Mouse (Mus musculus) spleen, adult 12 weeks (tissue): ENCODE data around the gene Pnpla1.
"Not testable (repeated sequence)": the region's sequence is repeated elsewhere in the genome, so short reads cannot be mapped to it uniquely, and the experiment has no call there.

Experiments used
- DNase-seq: peaks from one replicate; pipeline ENCODE4 v3.0.0; 2022; ENCODE audit warnings: low spot score

Pnpla1 gene

DNA sequence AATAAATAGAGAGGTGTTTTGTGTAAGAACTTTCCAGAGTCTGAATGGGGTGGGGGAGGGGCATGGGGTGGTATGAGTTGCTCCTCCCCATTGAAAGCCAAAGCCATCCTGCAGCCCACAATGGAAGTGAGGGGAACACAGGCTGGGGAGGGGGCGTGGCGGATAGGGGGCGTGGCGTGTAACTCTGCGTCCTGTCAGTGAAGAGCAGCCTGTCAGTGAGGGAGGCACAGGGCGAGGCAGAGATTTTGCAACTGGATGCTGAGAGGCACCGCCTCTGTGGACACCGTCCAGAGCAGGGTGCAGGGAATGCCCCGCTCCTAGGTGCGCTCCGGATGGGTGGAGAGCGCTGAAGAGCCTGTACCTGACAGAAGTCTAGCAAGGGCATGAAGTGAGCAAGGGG is at the start of gene Pnpla1:
Pnpla1 (plus strand) TSS at position 207 of the 400 bp plus-strand sequence.
- no peak for DNase-seq

DNA sequence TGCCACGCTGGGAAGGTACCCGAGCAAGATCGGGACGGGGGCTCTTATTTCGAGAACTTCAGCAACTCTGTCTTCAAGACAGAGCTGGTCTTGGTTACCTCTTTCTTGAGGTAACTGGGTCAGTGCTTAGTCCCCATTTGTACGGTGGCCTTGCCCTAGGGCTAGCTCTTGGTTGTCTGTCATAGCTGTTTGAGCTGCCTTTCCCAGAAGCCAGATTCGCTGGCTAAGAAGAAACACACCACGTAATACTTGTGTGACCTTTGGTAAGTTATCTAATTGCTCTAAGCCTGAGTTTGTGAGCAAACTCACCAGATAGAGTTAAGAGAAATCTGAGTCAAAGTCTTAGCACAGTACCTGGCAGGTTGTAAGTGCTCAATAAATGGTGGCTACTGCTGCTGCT is 49.5 kb upstream of the Pnpla1 start:
- DNase-seq = no peak

DNA sequence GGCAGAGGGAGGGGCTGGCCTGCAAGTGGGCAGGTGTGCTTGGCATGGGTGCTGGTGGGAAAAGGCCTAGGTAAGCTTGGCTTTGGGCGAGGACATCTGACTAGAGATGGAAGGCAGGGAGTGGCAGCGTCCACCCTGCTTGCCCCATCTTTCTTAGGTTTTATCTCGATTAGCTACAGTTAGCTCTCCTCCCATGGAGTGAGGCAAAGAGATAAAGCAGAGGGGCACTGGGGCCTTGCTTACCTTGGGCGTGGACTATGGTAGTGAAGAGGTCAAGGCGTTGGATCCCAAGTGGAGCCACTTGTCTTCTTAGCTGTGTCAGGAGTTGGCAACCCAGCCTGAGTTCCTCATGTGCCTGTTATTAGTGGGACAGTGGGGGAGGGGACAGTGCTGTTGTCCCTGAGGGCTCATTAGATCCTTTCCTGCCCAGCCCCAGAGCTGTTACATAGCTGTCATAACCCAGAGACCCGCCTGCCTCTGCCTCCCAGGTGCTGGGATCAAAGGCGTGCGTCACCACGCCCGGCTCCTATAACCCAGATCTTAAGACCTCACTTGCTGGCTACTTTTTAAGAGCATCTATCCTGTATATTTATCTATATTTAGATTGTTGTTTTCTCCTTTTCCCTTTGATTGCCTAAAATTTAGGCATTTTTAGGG is 48.9 kb upstream of the Pnpla1 start:
- DNase-seq = no peak

DNA sequence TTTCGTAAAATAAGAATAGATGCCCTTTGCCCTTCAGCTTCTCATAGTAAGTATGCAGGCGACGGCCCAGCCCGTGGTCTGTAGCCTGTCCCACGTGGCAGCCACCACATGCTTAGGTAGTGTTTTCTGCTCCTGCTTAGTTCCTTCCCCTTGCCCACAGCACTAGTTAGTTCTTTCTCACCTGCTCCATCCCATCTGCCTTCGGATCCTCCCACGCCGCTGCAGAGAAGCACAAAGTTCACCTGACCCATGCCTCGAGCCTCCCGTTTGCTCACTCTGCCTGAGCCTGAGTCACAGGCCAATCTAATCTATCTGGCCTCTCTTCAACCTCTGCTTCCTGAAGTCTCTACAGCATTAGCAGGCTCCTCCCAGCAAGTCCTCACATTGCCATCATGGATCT is 45.9 kb upstream of the Pnpla1 start:
- no peak for DNase-seq

DNA sequence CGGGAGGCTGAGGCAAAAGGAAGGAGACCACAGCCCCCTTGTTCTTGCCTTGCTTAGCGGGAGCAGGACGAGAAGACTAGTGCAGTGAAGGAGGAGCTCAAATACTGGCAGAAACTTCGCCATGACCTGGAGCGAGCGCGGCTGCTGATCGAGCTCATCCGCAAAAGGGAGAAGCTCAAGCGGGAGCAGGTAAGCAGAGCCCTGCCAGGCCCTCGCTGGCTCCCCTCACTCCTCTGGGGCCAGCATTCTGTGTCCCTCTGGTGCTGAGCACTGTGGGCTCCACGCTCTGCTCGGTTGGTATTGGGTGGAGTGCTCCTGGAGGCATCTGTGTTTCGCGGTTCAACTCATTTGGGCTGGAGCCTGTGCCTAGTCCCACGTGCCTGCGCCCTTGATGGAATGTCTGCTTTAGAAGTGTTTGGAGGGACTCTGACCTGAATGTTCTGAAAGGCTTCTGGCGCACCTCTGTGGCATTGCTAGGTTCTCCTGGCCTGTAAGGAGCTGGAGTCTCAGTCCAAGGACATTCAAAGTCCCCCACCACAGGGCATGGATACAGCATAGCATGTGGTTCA is 43.6 kb upstream of the Pnpla1 start:
- DNase-seq = no peak

DNA sequence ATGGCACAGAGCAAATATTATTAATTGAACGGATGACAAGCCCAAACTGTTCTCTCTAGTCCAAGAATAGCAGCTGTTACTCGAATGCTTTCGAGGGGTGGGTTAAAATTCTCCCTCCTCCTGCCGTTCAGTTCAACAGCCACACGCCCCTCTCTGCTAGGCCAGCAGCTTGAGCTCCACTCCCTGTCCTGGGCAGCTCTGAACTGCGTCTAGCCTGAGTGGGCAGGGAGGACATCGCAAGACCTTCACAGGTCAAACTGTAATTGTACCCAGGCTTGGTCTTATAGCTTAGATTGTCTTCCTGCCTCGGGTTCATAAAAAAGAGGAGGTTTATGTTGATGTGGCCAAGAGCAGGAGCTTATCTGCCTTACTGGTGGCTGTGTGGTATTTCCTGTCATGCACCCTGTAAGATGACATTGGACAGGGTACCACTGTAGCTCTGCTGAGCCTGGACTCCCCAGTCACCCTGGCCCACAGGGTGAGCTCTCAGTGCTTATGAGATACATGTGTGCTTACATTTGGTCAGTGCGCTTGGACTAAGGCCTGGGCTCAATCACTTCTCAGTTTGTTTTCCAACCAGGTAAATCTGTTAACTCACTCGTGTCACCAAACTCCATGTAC is 42.7 kb upstream of the Pnpla1 start:
- DNase-seq = no peak

DNA sequence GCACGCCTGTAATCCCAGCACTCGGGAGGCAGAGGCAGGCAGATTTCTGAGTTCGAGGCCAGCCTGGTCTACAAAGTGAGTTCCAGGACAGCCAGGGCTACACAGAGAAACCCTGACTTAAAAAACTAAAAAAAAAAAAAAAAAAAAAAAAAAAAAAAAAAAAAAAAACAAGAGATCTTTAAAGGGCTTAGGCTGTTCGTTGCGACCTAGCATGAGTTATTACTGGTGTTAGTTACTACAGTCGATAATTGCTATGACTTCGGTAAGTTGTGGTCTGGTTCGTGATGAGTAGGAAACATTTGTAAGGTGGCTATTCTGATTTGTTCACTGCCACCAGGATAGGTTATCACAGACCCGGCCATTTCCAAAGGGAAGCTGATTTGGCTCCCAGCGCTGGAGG is 41.9 kb upstream of the Pnpla1 start:
- DNase-seq = not testable (repeated sequence)

DNA sequence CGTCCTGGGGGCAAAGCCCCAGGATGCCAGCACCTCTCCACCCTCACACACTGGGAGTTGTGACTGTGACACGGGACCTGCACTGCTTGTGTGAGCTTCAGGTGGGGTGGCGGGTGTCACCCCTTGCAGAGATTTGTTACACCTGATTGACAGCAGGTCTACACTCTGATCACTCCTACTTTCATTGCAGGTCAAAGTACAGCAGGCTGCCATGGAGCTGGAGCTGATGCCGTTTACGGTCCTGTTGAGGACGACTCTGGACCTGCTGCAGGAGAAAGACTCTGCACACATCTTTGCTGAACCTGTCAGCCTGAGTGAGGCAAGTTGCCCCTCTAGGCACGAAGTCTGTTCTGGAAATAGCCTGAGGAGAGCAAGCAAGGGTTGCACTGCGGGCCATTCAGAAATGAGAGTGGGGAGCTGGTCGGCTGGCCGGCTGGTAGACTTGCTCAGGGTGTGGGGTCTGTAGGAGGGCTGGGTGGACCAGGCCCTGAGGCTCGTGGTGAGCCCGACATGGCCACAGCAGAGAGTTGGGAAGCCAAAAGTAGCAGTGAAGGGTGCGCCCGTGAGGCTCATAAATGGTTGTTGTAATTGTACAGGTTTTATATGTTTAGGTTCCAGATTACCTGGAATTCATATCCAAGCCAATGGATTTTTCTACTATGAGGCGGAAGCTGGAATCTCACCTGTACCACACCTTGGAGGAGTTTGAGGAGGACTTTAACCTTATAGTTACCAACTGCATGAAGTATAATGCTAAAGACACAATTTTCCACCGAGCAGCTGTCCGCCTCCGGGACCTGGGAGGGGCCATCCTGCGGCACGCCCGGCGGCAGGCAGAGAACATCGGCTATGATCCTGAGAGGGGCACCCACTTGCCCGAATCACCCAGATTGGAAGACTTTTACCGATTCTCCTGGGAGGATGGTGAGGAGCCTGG is 41.1 kb upstream of the Pnpla1 start:
- no peak for DNase-seq

DNA sequence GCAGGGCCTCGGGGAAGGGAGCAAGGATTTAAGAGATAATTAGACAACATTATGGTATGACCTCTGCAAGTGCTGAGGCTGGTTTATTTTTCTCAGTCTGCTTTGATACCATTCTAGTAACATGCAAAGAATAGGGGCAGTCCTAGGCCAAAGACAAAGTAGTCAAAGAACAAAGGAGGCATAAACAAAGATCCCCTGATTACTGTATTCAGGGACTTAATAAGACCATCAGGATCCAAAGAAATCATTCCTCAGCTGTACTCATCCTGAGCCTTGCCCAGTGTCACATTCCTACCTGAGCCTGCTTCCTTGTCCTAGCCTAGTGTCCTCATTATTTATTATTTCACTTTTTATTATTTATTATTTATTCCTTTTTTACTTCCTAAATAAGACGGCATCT is 38.0 kb upstream of the Pnpla1 start:
- DNase-seq = no peak

DNA sequence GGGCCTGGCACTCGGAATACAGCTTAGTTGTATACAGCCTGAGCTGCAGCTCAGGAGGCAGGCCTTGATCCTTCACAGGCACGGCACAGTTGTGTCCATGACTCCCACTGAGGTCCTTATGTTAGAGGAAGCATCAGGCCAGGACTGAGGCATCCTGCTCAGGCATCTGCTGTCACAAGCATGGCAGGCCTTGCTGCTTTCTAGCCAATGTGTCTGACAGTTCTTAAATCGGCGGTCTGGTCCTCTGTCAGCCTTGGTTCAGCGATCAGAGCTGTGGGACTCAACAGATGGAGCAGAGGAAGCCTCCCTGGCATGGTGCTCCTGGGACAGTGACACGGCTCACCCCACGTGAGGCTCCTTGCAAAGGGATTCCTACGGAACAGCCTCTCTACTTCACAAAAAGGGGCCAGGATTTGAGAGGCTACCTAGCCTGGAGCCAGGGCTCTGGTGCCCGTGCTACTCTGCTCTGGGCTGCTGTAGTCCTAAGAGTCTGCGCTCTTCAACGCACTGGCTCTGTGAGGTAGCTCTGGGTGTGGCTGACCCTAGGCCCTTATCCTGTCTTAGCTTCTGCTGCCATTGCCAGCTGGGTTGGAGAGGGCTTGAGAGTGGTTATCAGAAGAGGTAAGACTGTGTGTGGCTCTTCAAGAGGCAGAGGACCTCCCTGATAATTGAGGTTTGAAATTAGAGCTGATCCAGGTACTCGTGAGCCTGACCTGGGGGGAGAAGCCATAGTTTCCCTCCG is 35.0 kb upstream of the Pnpla1 start:
- DNase-seq = peak; percentile 64

DNA sequence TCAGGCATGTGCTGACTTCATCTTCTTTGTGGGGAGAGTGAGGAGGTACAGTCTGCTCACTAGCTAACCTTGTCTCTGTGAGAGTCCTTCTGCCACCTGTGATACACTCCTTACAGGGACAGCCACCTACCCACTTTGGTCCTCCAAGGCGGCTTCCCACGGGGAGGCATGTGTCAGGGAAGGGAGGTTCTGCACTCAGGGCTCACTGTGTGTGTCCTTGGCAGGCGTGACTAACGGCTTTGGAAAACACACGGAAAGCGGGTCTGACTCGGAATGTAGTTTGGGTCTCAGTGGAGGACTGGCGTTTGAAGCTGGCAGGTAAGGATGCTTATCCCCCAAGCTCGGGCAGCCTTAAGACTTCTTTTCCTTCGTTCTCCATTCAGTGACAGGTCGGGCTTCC is 34.5 kb upstream of the Pnpla1 start:
- no peak for DNase-seq

DNA sequence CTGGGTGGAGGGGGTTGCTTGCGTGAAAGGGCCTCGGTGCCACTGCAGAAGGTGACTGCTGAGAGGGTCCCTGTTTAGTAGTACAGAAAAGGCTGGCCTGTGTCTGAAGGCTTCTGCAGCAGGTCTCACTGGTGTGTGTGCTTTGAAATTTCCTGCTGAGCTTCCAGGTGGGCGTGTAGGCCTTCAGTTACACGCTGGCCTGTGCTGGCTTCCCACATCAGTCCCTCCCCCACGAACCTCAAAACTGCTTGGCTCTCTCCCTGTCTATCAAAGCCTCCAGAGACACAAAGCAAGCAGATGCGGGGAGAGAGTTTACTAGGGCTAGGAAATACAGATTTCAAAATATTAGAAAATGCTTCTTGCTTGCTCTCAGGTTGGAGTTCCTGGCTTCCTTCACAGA is 33.3 kb upstream of the Pnpla1 start:
- DNase-seq = no peak

DNA sequence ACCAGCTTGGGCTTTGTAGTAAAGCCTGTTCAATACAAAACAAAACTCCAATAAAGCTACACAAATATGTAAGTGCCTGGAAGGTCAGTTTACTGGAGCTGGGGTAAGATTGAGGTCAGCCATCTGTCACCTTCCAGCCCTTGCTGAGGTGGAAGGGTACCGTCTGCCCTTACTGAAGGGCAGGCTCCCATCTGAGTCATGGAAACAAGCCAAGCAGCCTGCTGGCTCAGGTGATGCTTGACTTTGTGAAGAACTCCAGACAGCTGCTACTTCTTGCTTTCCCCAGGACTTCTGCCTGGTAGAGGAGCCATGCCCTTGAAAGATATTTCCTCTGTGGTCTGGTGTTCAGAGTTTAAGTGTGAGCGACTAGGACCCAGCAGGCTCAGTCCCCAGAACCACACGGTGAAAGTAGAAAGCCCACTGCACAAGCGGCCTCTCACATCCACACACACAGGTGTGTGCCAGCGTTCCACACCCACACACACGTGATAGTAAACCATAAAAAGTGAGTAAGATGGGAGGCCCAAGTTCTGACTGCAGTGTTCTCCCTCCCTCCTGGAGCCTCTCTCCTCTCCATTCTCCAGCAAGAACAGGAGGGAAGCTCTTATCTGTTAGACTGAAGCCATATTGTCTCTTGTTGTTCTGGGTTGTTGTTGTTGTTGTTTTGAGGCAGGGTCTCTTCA is 32.7 kb upstream of the Pnpla1 start:
- no peak for DNase-seq

DNA sequence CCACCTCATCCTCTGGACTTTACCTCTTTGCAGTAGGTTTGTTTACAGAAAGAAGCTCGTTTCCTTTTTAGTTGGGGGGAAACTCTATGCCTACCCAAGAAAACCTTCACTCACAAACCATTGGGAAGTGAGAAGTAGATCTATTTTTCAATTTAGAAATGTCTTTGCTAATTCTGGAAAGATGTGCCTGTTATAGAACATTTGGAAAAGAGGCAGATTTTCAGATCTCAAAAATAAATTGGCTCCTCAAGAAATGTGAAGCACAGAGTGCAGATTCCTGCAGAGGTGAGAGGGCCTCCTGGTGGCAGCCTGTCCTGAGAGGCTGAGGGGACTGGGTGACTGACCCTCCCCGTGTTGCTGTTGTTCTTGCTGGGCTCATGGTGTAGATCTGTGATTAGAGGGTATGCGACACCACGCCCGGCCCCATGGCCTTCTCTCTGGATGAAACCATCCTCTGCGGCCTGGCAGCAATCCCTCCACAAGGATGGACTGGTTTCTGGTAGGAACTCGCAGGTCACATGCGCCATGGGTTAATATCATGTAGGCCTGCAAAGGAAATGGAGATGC is 30.5 kb upstream of the Pnpla1 start:
- DNase-seq = no peak

DNA sequence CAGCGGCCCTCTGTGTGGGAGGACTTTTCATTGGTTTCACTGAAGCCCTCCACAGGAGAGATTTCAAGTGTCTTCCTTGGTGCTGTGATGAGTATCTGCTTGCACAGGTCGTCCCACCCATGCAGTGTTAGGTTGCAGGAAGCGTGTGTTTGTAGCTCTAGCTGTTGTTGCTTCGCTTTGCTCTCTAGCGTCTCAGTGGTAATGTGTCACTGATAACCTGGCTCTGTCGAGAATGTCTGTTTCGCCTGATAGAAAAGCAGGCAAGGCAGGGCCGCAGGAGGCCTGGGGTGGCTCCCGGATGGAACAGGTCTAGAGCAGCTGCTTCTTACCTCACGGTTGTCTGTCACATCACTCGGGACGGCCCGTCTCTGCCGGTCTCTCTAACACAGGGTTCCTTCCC is 29.1 kb upstream of the Pnpla1 start:
- peak; percentile 72 for DNase-seq

DNA sequence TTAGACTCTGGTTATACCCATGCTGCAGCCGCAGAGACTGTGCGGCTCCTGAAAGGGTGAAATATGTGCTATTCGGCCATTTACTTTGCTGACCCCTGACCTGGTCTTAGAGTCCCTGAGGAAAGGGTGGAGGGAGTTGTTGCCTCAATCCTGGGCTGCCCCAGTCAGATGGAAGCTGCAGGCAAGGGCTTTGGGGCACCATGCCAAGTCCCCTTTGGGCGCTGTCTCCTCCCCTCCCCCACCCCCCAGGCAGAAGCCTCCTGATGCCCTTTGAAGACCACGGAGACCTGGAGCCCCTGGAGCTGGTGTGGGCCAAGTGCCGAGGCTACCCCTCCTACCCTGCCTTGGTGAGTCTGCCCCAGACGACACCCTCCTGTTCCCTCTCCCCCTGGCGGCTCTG is 27.1 kb upstream of the Pnpla1 start:
- DNase-seq = no peak

DNA sequence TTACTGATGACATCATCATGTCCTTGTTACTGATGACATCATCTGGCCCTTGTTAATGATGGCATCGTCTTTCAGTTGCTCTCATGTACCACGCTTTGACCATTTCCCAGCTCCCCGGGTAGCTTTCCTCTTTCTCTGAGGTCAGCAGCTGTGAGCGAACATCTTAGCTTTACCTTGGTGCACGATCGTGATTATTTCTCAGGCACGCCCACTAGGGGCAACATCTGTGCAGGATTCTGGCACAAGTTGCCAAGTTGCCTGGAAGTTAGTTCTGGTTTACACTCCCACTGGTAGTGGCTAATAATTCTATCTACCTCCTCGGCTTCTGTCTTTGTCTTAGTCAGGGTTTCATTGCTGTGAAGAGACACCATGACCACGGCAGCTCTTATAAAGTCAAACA is 26.2 kb upstream of the Pnpla1 start:
- DNase-seq = no peak

DNA sequence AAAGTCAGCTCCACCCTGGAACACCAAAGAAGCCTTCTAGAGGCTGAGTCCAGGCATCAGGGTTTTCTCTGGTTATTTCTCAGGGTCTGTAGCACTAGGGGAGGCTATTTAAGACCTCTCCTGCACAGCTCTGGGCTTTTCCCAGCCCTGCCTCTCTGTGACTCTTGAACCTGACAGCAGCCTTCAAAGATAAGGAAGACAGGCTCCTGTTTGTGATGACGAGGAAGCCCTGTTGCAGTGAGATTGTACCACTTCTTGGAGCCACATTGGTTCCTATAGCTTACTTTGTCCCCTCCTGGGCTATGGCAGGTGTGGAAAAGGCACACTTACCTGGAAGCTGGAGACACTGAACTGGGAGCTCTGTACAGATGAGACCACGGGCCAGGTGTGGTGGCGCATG is 25.3 kb upstream of the Pnpla1 start:
- peak; percentile 43 for DNase-seq

DNA sequence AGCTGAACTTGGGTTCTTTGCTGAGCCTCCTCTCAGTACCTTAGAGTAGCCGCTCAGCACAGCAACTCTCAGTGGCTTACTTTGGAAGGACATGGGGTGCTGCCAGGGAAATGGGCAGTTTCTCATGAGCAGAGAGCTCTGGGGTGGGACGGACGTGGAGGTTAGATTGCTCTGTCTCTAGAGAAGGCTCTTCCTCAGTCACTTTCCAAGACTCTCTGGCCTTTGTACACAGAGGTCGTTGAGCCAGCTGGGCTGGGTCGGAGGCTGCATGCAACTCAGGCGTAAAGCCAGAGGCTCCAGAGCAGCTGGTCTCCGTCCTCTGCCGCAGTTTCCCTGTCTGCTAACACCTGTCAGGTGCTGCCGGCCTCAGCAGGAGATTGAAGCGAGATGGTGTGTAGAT is 23.5 kb upstream of the Pnpla1 start:
- DNase-seq = no peak

DNA sequence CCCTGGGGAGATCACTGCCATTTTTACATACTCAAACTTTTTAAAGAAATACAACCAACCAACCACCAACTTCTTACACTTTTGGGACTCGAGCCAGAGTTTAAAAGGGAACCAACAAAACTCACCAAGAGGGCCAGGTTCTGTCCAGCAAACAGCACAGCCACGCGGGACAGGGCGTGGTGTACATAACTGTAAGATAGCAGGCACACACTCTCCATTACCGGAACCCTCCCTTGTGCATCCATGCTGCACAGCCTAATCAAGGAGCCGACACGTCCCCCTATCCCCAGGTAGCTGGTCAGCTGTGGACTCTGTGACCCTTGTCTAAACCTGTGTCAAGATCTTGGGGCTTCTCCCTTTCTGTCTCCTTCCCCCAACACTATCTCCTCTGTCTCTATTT is 20.4 kb upstream of the Pnpla1 start:
- no peak for DNase-seq

DNA sequence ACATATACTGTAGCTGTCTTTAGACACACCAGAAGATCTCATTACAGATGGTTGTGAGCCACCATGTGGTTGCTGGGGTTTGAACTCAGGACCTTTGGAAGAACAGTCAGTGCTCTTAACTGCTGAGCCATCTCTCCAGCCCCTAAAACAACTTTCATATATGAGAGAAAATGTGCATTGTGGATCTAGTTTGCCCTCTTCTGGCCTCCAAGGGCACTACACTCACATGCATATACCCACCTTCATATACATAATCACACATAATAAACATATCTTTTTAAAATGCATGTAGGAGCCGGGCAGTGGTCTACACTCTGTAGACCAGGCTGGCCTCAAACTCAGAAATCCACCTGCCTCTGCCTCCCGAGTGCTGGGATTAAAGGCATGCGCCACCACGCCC is 16.3 kb upstream of the Pnpla1 start:
- DNase-seq = not testable (repeated sequence)
